Mouse (Mus musculus): ENCODE results near the gene Tmem169. TPM values are rescaled to one million over a fixed set of nuclear protein-coding genes. Genes with fewer than 3 reads are reported as not detected.

Tmem169 gene
- total RNA-seq, 1 experiment from 2014 or later, result 1.3 TPM

- DNase-seq, result no peak
Observed at GRCm38 (mm10) chr1:72326162-72326821, 42.1 kb downstream of the Tmem169 start.

- no peak for DNase-seq
Observed at GRCm38 (mm10) chr1:72334807-72335206, 50.6 kb downstream of the Tmem169 start.

GRCm38 (mm10) chr1:72336780-72337179 lies 52.6 kb downstream of the Tmem169 start:
- no peak for DNase-seq

DNA sequence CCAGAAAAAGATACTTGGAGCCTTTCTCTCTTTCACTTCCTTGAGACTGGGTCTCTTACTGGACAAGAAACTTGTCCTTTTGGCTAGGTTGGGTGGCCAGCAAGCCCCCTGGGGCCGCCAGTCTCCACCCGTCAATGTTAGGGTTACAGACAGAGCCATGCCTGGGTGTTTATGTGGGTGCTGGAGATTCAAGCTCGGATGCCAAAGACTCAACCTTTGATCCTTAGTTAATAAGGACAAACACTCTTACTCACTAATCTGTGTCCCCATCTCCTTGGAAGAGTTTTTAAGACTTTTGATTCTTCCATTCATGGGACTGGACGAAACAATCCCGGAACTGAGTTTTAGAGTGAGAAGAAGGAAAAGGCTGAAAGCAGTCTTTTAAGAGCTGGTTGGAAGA lies 54.2 kb downstream of the Tmem169 start:
- no peak for DNase-seq

DNA sequence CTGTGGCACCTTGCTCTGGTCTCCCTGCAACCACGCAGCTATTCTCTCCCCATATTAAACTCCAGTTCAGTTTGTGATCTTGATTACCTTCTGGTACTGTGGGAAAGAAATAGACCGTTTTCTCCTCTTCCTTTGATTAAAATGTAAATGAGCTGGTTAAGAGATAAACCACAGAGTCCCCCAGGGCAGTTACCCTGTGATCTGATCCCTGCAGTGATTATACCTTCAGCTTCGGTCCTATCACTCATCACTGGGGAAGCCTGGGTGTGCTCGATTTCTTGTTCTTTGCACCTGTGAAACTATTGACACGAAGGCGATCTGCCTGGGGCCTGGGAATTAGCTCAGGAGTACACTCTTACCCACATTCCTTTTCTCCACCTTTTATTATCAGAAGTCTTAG lies 63.7 kb downstream of the Tmem169 start:
- DNase-seq, result no peak

Other genes starting within 250 kb of the Tmem169 start
- 7.5 and 8.0 TPM in 2 replicates for gene Mreg, start 72.1 kb upstream of the Tmem169 start, total RNA-seq (2021)
- gene Pecr, start 55 bp upstream of the Tmem169 start, total RNA-seq (2021), result 35.9 and 56.7 TPM in 2 replicates
- 11.9 and 12.6 TPM in 2 replicates for gene Xrcc5, start 23.1 kb downstream of the Tmem169 start, total RNA-seq (2021)

Measured in adrenal gland, postnatal 14 days (tissue).